Mouse (Mus musculus) neural tube, embryonic 13.5 days (tissue): ENCODE results near the gene Cacfd1. TPM values are rescaled to one million over a fixed set of nuclear protein-coding genes. Genes with fewer than 3 reads are reported as not detected.
A peak's percentile ranks its signal among the peaks of the same experiment; 100 is the strongest.

ENCODE experiments used
- ATAC-seq: fragments of 200-750 bp; cut with Nextera tagmentation; 2 replicates; pipeline ENCODE4 v1.8.0; 2017; ENCODE audit warnings: low read depth, mild to moderate bottlenecking, moderate TSS enrichment, moderate library complexity
- H3K27ac ChIP-seq: fragments of 300-500 bp; sonication (generic); replicated peaks from 2 replicates; pipeline ENCODE4 v1.5.1; 2015; ENCODE audit warnings: moderate library complexity, mild to moderate bottlenecking, inconsistent platforms
- H3K27me3 ChIP-seq: fragments of 300-500 bp; sonication (generic); 2 replicates; pipeline ENCODE4 v1.6.1; 2015; ENCODE audit warnings: mild to moderate bottlenecking, inconsistent platforms
- H3K36me3 ChIP-seq: fragments of 300-500 bp; sonication (generic); 2 replicates; pipeline ENCODE4 v1.6.1; 2015; ENCODE audit warnings: mild to moderate bottlenecking, inconsistent platforms
- H3K4me1 ChIP-seq: fragments of 300-500 bp; sonication (generic); replicated peaks from 2 replicates; pipeline ENCODE4 v1.6.1; 2015; ENCODE audit warnings: inconsistent platforms
- H3K4me2 ChIP-seq: fragments of 300-500 bp; sonication (generic); 2 replicates; pipeline ENCODE4 v1.6.1; 2015; ENCODE audit warnings: inconsistent platforms, mild to moderate bottlenecking, moderate library complexity
- H3K4me3 ChIP-seq: fragments of 300-500 bp; sonication (generic); 2 replicates; pipeline ENCODE4 v1.5.1; 2015; ENCODE audit warnings: mild to moderate bottlenecking, inconsistent platforms
- H3K9ac ChIP-seq: fragments of 300-500 bp; sonication (generic); 2 replicates; pipeline ENCODE4 v1.6.1; 2015; ENCODE audit warnings: moderate library complexity, mild to moderate bottlenecking, inconsistent platforms
- H3K9me3 ChIP-seq: fragments of 300-500 bp; sonication (generic); 2 replicates; pipeline ENCODE4 v1.6.1; 2016; ENCODE audit warnings: inconsistent platforms
- WGBS: fragments of 180-500 bp; shearing (Covaris S2); methylation state at CpG from one replicate; pipeline ENCODE4 v1.1.7; 2015; 5-methylcytosine and 5-hydroxymethylcytosine counted together
- polyA plus RNA-seq: library from polyadenylated mRNA; unstranded; fragments of >200 nt; fragmentation: Nextera tagmentation; extraction: Ambion mirVana; gene quantifications from 2 replicates; pipeline ENCODE4 v1.2.1, GENCODE M21; 2015

Cacfd1 gene
- polyA plus RNA-seq, 1 experiment from 2014 or later: 120 TPM

DNA sequence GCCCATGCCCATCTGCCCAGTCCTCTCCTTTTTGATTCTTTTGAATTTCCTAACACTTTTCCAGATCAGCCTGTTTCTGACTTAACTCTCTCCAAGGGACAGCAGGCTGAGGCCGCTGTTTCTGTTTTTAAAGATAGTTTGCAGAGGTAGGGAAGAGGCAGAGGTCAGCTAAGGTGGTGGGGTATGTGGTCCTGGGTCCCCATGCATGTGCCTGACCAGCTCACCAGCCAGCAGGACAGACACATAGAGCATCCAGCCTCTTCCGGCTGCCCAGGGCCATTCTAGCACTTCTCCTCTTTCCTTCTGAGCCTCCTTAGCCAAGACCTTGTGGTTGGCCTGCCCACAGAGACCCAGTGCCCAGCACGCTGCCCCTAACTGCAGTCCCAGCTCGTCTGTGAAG, 48.5 kb downstream of the Cacfd1 start:
- no peaks in the 10 kb centered on the region for H3K36me3 ChIP-seq
- no peaks in the 10 kb centered on the region for H3K9me3 ChIP-seq
- H3K27ac ChIP-seq: 0 out of 2 replicates have a peak overlapping the region, but pooled peaks have one; percentile 18
- no peak overlapping the region for H3K4me2 ChIP-seq
- no peaks in the 10 kb centered on the region for H3K27me3 ChIP-seq
- WGBS: 31% methylated on average over 4 of the region's 4 CpGs
- H3K4me3 ChIP-seq: no peak overlapping the region
- H3K9ac ChIP-seq: no peak overlapping the region
- H3K4me1 ChIP-seq: peaks cover 15% of the 10 kb centered on the region
- no peak for ATAC-seq

DNA sequence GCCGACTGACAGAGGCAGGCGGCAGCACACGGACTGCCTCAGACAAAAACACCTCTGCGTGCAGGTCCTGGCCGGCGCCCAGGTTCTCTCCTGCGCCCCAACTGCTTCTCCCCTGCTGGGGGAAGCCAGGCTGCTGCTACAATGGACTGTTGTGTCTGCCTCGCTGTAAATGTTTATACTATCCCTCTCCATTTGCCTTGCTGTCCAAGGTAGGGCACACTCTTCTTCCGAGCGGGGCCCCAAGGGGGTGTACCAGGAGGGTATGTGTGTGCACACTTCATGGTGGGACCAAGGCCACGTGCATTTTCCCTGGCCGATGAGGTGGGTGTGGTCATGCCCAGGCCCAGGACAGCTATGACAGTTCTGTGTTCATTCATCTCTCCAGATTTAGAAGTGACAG, 49.0 kb downstream of the Cacfd1 start:
- Histone ChIP-seq H3K27ac (no peak overlapping the region), H3K9me3 (no peaks in the 10 kb centered on the region), H3K4me3 (no peak overlapping the region), H3K4me2 (no peak overlapping the region), H3K36me3 (no peaks in the 10 kb centered on the region), H3K9ac (no peak overlapping the region), H3K27me3 (no peaks in the 10 kb centered on the region), H3K4me1 (peaks cover 15% of the 10 kb centered on the region)
- 16% methylated on average over 12 of the region's 12 CpGs for WGBS
- ATAC-seq: no peak

DNA sequence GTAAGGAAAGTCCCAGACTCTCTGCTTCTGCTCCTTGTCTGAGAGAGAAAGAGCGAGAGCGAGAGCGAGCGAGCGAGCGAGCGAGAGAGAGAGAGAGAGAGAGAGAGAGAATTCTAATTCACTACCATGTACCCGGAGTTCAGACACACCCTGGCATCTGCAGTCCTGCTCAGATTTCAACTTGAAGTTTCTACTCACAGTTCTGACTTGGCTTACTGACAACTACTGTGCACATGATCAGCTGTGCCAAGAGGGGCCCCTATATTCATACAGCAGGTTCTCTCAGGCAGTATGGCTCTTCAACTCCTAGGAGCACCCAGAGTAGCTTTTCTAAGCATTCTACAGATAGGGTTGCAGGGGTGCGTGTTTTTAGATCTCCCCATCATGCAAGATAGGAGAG, 49.5 kb downstream of the Cacfd1 start:
- Histone ChIP-seq H3K27ac (no peak overlapping the region), H3K4me2 (no peak overlapping the region), H3K9me3 (no peaks in the 10 kb centered on the region), H3K4me3 (no peak overlapping the region), H3K36me3 (no peaks in the 10 kb centered on the region), H3K4me1 (peaks cover 15% of the 10 kb centered on the region), H3K9ac (no peak overlapping the region), H3K27me3 (no peaks in the 10 kb centered on the region)
- no peak for ATAC-seq
- WGBS: 78% methylated on average over 9 of the region's 9 CpGs

DNA sequence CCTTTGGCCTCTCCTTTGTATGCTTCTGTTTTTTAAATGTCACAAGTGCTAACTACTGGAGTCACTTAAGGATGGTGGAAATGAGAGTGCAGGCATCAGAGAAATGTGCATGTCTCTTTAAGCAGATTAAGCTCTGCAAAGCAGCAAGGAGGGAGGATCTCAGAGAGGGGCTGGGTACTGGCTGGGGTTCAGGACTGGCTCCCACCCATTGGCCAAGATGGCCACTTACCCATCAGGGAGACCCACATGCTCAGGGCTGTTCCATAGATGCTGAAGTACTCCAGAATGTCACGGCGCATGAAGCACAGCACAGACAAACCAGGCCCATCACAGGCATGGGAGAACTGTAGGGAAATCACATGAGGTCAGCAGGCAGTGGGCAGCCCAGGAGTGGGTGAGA, 57.4 kb downstream of the Cacfd1 start:
- H3K27me3 ChIP-seq: no peaks in the 10 kb centered on the region
- no peak overlapping the region for H3K27ac ChIP-seq
- no peak overlapping the region for H3K9ac ChIP-seq
- 87% methylated on average over 2 of the region's 2 CpGs for WGBS
- no peaks in the 10 kb centered on the region for H3K36me3 ChIP-seq
- H3K4me3 ChIP-seq: no peak overlapping the region
- no peak for ATAC-seq
- peaks cover 23% of the 10 kb centered on the region for H3K4me1 ChIP-seq
- no peaks in the 10 kb centered on the region for H3K9me3 ChIP-seq
- no peak overlapping the region for H3K4me2 ChIP-seq

DNA sequence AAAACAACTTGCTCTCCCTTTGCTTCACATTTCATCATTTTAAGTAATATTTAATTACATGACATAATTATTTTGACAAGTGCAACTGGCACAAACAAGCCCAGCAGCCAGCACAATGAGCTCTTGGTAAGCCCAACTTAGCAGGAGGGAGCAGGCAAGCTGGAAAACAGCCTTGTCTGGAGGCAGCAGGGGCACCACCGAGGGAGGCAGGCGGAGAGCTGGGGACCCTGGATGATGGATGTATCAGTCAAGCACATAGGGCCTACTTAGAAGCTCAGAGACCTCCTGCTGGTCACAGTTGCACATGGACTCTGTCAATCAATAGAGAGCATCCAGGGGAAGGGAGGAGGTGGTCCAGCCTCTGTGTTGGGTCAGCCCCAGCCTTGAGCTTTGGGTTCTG, 58.3 kb downstream of the Cacfd1 start:
- H3K9me3 ChIP-seq: no peaks in the 10 kb centered on the region
- H3K4me2 ChIP-seq: no peak overlapping the region
- H3K9ac ChIP-seq: no peak overlapping the region
- WGBS: 28% methylated on average over 2 of the region's 2 CpGs
- H3K4me1 ChIP-seq: peaks cover 23% of the 10 kb centered on the region
- no peaks in the 10 kb centered on the region; the same call in 1 of the 2 replicates for H3K27me3 ChIP-seq
- no peaks in the 10 kb centered on the region for H3K36me3 ChIP-seq
- H3K27ac ChIP-seq: no peak overlapping the region
- no peak overlapping the region for H3K4me3 ChIP-seq
- no peak for ATAC-seq

DNA sequence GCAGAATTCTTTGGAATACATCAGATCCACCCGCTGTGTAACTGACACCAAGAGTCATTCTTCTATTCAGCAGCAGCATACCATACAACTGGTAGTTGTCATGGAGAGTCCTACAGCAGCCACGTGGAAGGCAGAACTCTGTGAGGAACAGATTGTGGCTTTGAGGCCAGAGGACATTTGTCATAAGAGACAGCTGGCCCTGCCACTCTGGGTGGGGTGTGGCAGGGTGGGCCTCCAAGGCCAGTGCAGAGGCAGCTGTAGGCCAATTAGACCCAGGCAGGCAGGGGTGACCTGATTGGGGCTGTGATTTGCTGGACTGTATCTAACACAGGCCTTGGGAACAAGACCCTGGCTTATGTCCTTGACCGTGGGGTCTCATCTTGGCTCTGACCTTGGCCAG, 59.9 kb downstream of the Cacfd1 start:
- 40% methylated on average over 3 of the region's 3 CpGs for WGBS
- Histone ChIP-seq H3K27ac (no peak overlapping the region), H3K27me3 (no peaks in the 10 kb centered on the region; the same call in 1 of the 2 replicates), H3K4me3 (no peak overlapping the region), H3K4me1 (peaks cover 23% of the 10 kb centered on the region), H3K4me2 (no peak overlapping the region), H3K9me3 (no peaks in the 10 kb centered on the region), H3K36me3 (no peaks in the 10 kb centered on the region), H3K9ac (no peak overlapping the region)
- no peak for ATAC-seq

DNA sequence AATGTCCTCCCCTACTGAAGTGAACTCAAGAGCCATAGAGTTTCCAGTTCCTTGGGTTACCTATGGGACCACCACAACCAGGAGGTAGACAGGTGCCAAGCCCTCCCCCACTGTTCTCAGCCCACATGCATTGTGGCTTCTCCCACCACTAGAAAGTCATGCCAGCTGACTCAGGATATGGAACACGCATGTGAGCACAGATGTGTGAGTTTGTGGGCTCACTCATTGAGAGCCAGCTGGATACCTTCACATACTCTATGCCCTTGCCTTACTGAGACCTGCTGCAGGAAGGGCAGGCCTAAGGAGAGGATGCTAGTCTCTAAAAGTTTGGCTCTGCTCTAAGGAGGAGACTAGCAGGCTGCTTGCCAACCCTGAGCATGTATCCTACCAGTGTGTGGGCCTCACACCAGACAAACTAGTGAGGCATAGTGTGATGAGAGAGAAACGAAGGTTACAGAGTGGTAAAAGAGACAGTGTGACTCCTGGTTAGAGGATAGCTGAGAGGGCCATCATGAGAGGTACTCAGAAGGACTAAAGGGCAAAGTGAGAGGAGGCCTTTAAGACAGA, 60.6 kb downstream of the Cacfd1 start:
- H3K4me2 ChIP-seq: no peak overlapping the region
- no peak overlapping the region for H3K9ac ChIP-seq
- H3K9me3 ChIP-seq: no peaks in the 10 kb centered on the region
- no peak for ATAC-seq
- H3K27ac ChIP-seq: no peak overlapping the region
- H3K4me1 ChIP-seq: peaks cover 23% of the 10 kb centered on the region
- no peaks in the 10 kb centered on the region; the same call in 1 of the 2 replicates for H3K27me3 ChIP-seq
- 82% methylated on average over 2 of the region's 2 CpGs for WGBS
- H3K36me3 ChIP-seq: no peaks in the 10 kb centered on the region
- H3K4me3 ChIP-seq: no peak overlapping the region

Other genes with a start within 250 kb of the Cacfd1 start
- not detected in 2 replicates for gene Abo, start 144.9 kb upstream of the Cacfd1 start, polyA plus RNA-seq
- 27.6 and 29.0 TPM in 2 replicates for gene Surf6, start 107.0 kb upstream of the Cacfd1 start, polyA plus RNA-seq
- 129 TPM in 2 replicates for gene Med22, start 99.2 kb upstream of the Cacfd1 start, polyA plus RNA-seq
- gene Rpl7a, start 99.2 kb upstream of the Cacfd1 start, polyA plus RNA-seq: 457 and 479 TPM in 2 replicates
- 55.8 and 64.2 TPM in 2 replicates for gene Surf2, start 93.6 kb upstream of the Cacfd1 start, polyA plus RNA-seq
- 78.8 and 86.4 TPM in 2 replicates for gene Surf1, start 93.4 kb upstream of the Cacfd1 start, polyA plus RNA-seq
- 115 and 119 TPM in 2 replicates for gene Surf4, start 76.0 kb upstream of the Cacfd1 start, polyA plus RNA-seq
- 0.11 and 0.61 TPM in 2 replicates for gene Stkld1, start 75.9 kb upstream of the Cacfd1 start, polyA plus RNA-seq
- gene Rexo4, start 45.5 kb upstream of the Cacfd1 start, polyA plus RNA-seq: 31.8 and 33.7 TPM in 2 replicates
- gene Adamts13, start 36.5 kb upstream of the Cacfd1 start, polyA plus RNA-seq: not detected in 2 replicates
- gene Slc2a6, start 18.1 kb downstream of the Cacfd1 start, polyA plus RNA-seq: 8.3 and 9.3 TPM in 2 replicates
- gene Mymk, start 62.3 kb downstream of the Cacfd1 start, polyA plus RNA-seq: 1.3 and 5.9 TPM in 2 replicates
- 9.1 and 9.2 TPM in 2 replicates for gene Adamtsl2, start 69.5 kb downstream of the Cacfd1 start, polyA plus RNA-seq
- gene Fam163b, start 132.6 kb downstream of the Cacfd1 start, polyA plus RNA-seq: 3.0 TPM in 2 replicates
- 0.41 and 0.67 TPM in 2 replicates for gene Dbh, start 155.3 kb downstream of the Cacfd1 start, polyA plus RNA-seq
- gene Sardh, start 238.4 kb downstream of the Cacfd1 start, polyA plus RNA-seq: 5.0 and 6.3 TPM in 2 replicates